Mouse (Mus musculus) T-helper 17 cell (primary cell): ENCODE measurements at regions not wholly inside any gene's neighbourhood (a gene's known extent, or its start where the extent isn't known, plus 50 kb on each side); places are given as distances from the start of the nearest gene placed in this dataset.

Experiments used
- in situ Hi-C, 2 experiments: fragments of 300-600 bp; cut with MboI, MseI; formaldehyde crosslinking; loops; 1 replicate in 1 of 2; 2 replicates in 1 of 2; pipeline ENCODE4 v1.15.1; 2025; ENCODE audit warnings: high pct_unique_total_duplicates in 2 of 2

GRCm38 (mm10) chr19:21214253-21214652, 57.8 kb upstream of the Zfand5 start:
- in situ Hi-C loops = loop anchor here in 1 of 2 experiments (10.0 kb wide), 1 partner anchor 1241 kb away; no protein-coding TSS in a partner anchor

GRCm38 (mm10) chr19:21193461-21193860, 78.6 kb upstream of the Zfand5 start:
- in situ Hi-C loops = no loop called here

- in situ Hi-C loops = no loop called here
Measured at GRCm38 (mm10) chr19:21192576-21192975, 79.5 kb upstream of the Zfand5 start.

DNA sequence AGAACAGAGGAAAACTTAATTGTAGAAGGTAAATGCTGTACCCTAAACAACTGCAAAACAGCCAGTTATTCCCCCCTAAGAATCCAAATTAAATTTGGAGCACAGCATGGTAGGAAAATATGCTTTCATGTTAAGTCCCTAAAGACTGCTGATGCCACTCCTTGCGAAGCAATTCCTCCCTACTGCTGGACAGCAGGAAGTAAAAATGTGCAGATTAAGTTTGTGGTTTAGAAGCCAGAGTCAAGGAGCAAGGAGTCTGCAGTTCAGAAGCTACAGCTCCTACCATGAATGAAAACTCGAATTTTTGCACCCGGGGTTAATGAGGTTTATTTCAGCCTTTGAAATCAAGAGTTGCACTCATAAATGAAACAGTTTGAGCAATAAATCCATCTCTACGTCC, 82.9 kb upstream of the Zfand5 start:
- in situ Hi-C loops = no loop called here

GRCm38 (mm10) chr19:21186656-21187055, 85.4 kb upstream of the Zfand5 start:
- in situ Hi-C loops = no loop called here

DNA sequence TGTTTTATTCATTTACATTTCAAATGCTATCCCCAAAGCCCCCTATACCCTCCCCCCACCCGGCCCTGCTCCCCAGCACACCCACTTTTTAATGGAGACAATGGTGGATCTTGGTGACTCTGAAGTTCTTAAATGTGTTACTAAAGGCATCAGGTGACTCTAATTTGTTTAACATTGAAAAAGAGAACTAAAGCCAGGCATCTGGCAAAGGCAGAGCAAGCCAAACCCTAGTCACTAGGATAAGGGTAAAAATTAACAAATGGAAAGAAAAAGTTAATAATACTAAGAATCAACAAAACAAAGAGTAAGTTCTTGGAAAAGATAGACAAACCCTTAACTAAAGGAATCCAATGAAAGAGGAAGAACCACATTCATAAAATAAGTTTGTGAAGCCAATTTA, 86.1 kb upstream of the Zfand5 start:
- in situ Hi-C loops = no loop called here

DNA sequence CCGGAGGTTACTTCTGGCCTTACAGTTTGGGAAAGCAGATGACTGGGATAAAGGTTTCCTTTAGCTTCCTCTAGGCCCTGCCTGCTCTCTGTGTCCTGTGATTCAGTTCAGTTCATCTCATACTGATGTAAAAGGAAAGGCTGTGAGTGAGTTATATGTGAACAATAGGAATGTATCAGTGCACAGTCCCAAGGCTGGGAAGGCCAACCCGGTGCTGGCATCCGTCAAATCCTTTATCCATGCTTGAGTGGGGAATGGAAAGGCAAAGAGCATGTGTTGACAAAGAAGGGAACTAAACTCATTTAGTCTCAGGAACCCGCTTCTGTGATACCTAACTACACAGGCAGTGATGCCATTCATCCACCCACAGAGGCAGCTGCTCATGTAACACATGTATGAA, 89.0 kb upstream of the Zfand5 start:
- in situ Hi-C loops = no loop called here

- in situ Hi-C loops = no loop called here
Measured at GRCm38 (mm10) chr19:21179886-21180285, 92.2 kb upstream of the Zfand5 start.

GRCm38 (mm10) chr19:21175426-21175831, 96.6 kb upstream of the Zfand5 start:
- in situ Hi-C loops = no loop called here

DNA sequence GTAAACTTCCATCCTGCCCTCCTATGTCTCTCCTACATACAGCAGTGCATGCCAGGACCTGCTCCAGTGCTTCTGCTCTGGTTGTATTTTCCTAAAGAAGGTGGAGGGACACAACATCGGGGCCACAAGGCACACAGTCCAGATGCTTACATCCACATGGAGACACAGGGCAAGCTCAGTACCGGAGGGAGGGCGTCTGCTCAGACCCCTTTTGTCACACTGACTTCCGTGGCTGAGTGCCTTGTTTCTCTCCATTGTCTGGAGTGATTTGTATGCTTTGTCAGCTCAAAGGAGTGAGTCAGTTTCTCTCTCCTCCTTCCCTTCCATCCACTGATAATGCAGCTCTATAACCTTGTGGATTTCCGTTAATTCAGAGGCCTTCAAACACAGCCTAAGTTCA, 97.4 kb upstream of the Zfand5 start:
- in situ Hi-C loops = no loop called here

GRCm38 (mm10) chr19:21173896-21174483, 98.1 kb upstream of the Zfand5 start:
- in situ Hi-C loops = no loop called here

GRCm38 (mm10) chr19:21171191-21171590, 100.9 kb upstream of the Zfand5 start:
- in situ Hi-C loops = no loop called here

GRCm38 (mm10) chr19:21170785-21171184, 101.3 kb upstream of the Zfand5 start:
- in situ Hi-C loops = no loop called here

DNA sequence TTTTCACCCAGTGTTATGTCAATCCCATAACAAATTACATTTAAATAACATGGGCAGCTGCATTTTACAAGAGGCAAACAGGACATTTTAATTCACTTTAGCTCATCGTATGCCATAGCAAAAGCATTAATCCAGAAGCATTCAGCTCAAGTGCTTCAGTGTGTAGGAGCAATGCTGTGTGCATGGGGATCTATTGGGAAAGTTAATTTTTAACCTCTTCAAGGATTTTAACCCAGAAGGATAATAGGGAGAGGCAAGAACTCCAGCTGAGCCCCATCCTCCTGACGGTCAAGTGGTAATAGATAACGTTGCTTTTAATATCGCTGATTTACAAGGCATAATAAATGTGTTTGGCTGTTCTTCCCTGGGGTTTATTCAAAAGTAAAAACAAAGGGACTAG, 105.1 kb upstream of the Zfand5 start:
- in situ Hi-C loops = loop anchor here in 1 of 2 experiments (10.0 kb wide), 1 partner anchor 372 kb away; no protein-coding TSS in a partner anchor

DNA sequence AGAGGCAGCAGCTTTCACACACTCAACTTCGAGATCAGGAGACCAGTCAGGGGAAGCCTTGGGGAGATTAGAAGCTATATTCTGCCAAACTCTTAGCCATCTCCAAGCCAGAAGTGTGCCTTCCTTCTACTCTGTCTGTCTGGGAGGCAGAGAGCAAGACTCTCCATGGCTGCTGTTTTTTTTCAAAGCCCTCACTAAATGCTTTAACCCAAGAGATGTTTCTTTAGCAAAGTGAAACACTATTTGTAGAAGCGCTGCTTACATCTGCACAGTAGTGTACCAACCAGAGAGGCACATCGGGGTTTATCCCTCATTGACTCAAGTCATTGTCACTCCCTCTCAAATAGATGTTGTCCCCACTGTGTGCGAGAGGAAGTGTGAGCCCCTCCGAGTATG, 105.6 kb upstream of the Zfand5 start:
- in situ Hi-C loops = loop anchor here in 1 of 2 experiments (10.0 kb wide), 1 partner anchor 372 kb away; no protein-coding TSS in a partner anchor

DNA sequence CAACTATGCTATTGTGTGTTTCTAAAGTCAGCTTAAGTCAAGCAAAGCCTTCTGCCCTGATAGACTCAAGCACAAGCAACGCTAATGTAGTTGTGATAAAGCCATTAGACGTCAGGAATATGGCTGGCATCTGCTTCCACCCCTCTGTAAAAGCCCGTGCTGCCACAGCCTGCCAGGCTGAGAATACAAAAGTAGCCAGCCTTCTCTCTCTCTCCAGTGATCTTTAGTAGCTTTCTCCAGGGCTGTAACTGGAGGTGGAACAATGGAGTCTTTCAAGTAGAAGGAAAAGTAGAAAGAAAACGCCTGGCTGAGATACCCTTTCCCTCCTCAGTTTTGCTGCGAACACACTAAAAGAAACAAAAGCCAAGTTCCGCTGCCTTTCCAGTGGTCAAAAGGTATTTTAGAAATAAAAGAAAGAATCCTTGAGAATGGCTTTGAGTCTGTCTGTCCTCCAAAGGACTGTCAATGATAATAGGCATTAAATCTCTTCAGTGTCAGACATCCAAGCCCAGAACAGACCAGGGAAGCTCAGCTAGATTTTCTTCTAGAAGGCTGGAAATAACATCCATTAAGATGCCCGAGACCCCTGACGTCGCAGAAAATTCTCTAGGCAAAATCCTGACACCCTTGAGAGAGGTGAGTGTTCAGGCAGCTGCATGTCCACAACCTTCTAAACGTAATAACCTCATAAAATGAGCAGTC, 106.2 kb upstream of the Zfand5 start:
- in situ Hi-C loops = loop anchor here in 1 of 2 experiments (10.0 kb wide), 1 partner anchor 371 kb away; no protein-coding TSS in a partner anchor

DNA sequence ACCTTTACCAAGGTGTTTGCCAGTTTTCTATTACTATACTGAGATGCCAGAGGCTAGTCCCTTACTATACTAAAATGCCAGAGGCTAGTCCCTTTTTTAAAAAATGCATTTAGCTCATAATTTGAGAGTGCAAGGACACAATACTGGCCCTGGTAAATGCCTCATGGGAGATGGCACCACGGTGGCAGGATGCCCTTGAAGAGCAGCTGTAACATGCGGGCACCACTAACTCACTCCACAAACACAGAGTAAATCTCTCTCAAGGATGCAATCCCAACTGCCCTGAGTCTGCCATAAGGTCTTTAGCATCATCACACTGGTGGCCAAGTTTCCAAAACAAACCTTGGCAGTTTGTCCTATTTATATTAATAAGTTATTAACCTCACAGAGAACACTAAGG, 108.1 kb upstream of the Zfand5 start:
- in situ Hi-C loops = loop anchor here in 1 of 2 experiments (10.0 kb wide), 1 partner anchor 369 kb away; no protein-coding TSS in a partner anchor

DNA sequence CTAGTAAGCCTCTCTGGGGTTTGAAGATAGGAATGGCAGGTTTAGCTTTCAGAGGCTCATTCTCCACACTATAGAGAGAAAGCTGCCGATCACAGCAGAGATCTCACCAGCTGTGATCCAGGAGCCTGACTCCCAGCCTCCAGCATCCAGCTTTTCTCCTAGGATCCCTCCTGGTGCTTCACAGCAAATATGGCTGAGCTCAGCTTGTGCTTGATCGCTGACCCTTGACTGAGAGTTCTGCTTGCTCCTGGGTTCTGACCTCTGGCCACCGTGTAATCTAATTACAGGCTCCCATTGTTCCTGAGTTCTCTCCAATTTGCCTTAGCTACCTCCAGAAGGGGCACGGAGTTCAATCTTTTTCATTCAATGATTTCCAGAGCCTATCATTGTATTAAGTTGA, 111.1 kb upstream of the Zfand5 start:
- in situ Hi-C loops = loop anchor here in 1 of 2 experiments (10.0 kb wide), 1 partner anchor 366 kb away; no protein-coding TSS in a partner anchor

DNA sequence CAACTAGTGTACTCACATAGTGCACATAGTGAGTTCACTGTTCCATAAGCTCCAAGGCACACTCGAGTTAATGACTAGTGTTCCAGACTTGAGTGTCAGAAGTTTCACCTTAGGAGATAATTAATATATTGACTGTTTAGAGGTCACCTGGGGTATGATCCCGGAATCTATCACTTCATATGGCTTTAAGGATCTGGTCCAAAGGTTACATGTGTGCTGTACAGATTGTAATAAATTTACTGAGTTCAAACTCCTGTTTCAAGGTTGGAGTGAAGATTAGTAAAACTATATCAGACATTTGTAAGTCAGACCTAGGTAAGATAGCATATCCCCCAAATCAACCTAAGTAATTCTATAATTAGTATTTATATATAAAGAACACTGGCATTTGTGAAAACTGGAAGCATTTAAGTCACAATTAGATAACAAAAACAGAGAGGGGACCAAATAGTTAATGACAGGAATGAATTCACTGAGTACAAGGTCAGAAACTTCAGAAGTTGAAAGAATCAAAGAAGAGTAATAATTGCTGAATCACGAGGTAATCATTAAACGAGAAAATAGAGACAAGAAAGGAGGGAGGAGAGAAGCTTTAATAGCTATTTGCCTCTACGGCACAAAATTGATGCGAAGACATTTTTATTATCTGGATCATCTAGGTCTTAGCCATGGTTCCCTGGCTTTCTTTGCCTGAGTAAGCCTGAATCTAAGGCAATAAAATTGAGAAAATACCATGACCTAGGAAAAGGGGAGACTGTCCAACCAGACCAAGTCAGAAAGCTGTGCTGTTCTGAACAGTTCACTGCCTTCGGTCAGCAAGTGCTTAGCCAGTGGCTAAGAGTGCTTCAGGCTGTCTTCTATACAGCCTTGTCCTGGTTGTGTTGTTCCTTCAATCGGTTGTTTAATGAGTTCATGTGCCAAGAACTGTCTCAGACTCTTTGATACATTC, 112.6 kb upstream of the Zfand5 start:
- in situ Hi-C loops = loop anchor here in 1 of 2 experiments (10.0 kb wide), 1 partner anchor 365 kb away; no protein-coding TSS in a partner anchor

- in situ Hi-C loops = no loop called here
Measured at GRCm38 (mm10) chr19:21154162-21154561, 117.9 kb upstream of the Zfand5 start.

- in situ Hi-C loops = no loop called here
Measured at GRCm38 (mm10) chr19:21152027-21152426, 120.1 kb upstream of the Zfand5 start.

- in situ Hi-C loops = no loop called here
Measured at GRCm38 (mm10) chr19:21150849-21151248, 121.2 kb upstream of the Zfand5 start.
